Mouse (Mus musculus) bone marrow macrophage, adult 2 months (primary cell): ENCODE measurements at regions not wholly inside any gene's neighbourhood (a gene's known extent, or its start where the extent isn't known, plus 50 kb on each side); places are given as distances from the start of the nearest gene placed in this dataset.

Source experiments
- CTCF ChIP-seq: IDR thresholded peaks from 2 replicates; pipeline ENCODE4 v1.5.1; 2012; ENCODE audit warnings: low read depth, mild to moderate bottlenecking, low read length, moderate library complexity
- POLR2A ChIP-seq: IDR thresholded peaks from 2 replicates; pipeline ENCODE4 v1.6.1; 2012; ENCODE audit warnings: mild to moderate bottlenecking, low read depth, low read length, borderline replicate concordance

- TF ChIP-seq CTCF (no peak), POLR2A (no peak)
Measured at GRCm38 (mm10) chr5:120297665-120298282, 133.7 kb upstream of the Lhx5 start.
